Mouse (Mus musculus): ENCODE data around the gene Sult2b1.

- no peak for TF ChIP-seq POLR2A (IDR thresholded peaks at IDR 0.05; ENCODE audit: insufficient read depth, low read depth, low read length)
- no peak for TF ChIP-seq CTCF (IDR thresholded peaks at IDR 0.05)
- no peak for TF ChIP-seq EP300 (IDR thresholded peaks at IDR 0.05; ENCODE audit: insufficient read depth, low read depth, low read length)
These were observed 100.9 kb downstream of the Sult2b1 start, which contains the start of gene Ntn5 for GRCm38 (mm10) chr7:45683396-45684050.
